Mouse (Mus musculus) embryonic facial prominence, embryonic 13.5 days (tissue): ENCODE measurements around the gene Clec4b2. TPM values are rescaled to one million over a fixed set of nuclear protein-coding genes. Genes with fewer than 3 reads are reported as not detected.
"Not testable (repeated sequence)": the region's sequence is repeated elsewhere in the genome, so short reads cannot be mapped to it uniquely, and the experiment has no call there.

Experiments
- ATAC-seq: fragments of 200-750 bp; cut with Nextera tagmentation; 2 replicates; pipeline ENCODE4 v1.8.0; 2017; ENCODE audit warnings: low read depth; ENCODE audit not compliant: insufficient number of reproducible peaks, insufficient read depth, low FRiP score, low TSS enrichment
- H3K27ac ChIP-seq: fragments of 300-500 bp; sonication (generic); 2 replicates; pipeline ENCODE4 v1.5.1; 2015; ENCODE audit warnings: moderate library complexity, mild to moderate bottlenecking, inconsistent platforms
- H3K27me3 ChIP-seq: fragments of 300-500 bp; sonication (generic); 2 replicates; pipeline ENCODE4 v1.6.1; 2015; ENCODE audit warnings: mild to moderate bottlenecking, inconsistent platforms
- H3K36me3 ChIP-seq: fragments of 300-500 bp; sonication (generic); 2 replicates; pipeline ENCODE4 v1.6.1; 2015; ENCODE audit warnings: mild to moderate bottlenecking, inconsistent platforms
- H3K4me1 ChIP-seq: fragments of 300-500 bp; sonication (generic); 2 replicates; pipeline ENCODE4 v1.6.1; 2015; ENCODE audit warnings: inconsistent platforms
- H3K4me2 ChIP-seq: fragments of 300-500 bp; sonication (generic); 2 replicates; pipeline ENCODE4 v1.6.1; 2015; ENCODE audit warnings: moderate library complexity, mild to moderate bottlenecking, inconsistent platforms
- H3K4me3 ChIP-seq: fragments of 300-500 bp; sonication (generic); 2 replicates; pipeline ENCODE4 v1.5.1; 2015; ENCODE audit warnings: mild to moderate bottlenecking, inconsistent platforms
- H3K9ac ChIP-seq: fragments of 300-500 bp; sonication (generic); 2 replicates; pipeline ENCODE4 v1.6.1; 2015; ENCODE audit warnings: mild to moderate bottlenecking, inconsistent platforms
- H3K9me3 ChIP-seq: fragments of 300-500 bp; sonication (generic); 2 replicates; pipeline ENCODE4 v1.6.1; 2016; ENCODE audit warnings: inconsistent platforms
- WGBS: fragments of 180-500 bp; shearing (Covaris S2); methylation state at CpG from one replicate; pipeline ENCODE4 v1.1.7; 2015; ENCODE audit warnings: mixed read lengths; 5-methylcytosine and 5-hydroxymethylcytosine counted together
- polyA plus RNA-seq: library from polyadenylated mRNA; unstranded; fragments of >200 nt; fragmentation: Nextera tagmentation; extraction: Ambion mirVana; gene quantifications from 2 replicates; pipeline ENCODE4 v1.2.1, GENCODE M21; 2015

Clec4b2 gene
- not detected in 2 replicates for polyA plus RNA-seq

DNA sequence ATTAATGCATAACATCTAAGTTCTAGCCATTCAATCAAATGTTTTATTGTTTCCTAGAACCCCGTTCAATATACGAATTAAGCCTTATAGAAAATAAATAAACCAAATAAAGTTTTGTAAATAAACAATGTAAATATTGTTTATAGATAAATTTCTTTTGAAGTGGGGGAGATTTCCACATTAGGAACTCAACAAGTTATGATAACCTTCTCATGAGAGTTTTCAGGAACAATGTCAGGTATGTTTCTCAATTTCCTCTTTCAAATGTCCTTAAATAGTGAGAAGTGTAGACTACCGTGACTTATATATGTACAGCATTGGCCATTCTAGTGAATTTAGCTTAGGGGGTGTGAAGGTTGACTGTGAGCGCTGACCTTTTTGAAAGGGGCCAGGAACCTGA is at the start of gene Clec4b2:
Clec4b2 (plus strand) TSS at position 301 of the 400 bp plus-strand sequence.
- Histone ChIP-seq H3K9me3 (no peaks in the 10 kb centered on the region; the same call in 1 of the 2 replicates), H3K4me2 (no peak within 1 kb of the TSS), H3K27ac (no peak within 1 kb of the TSS), H3K4me1 (no peaks in the 10 kb centered on the region), H3K27me3 (no peaks in the 10 kb centered on the region), H3K4me3 (no peak within 1 kb of the TSS), H3K9ac (no peak within 1 kb of the TSS), H3K36me3 (no peaks in the 10 kb centered on the region)
- 85% methylated on average over 4 of the region's 4 CpGs for WGBS
- ATAC-seq = no peak

DNA sequence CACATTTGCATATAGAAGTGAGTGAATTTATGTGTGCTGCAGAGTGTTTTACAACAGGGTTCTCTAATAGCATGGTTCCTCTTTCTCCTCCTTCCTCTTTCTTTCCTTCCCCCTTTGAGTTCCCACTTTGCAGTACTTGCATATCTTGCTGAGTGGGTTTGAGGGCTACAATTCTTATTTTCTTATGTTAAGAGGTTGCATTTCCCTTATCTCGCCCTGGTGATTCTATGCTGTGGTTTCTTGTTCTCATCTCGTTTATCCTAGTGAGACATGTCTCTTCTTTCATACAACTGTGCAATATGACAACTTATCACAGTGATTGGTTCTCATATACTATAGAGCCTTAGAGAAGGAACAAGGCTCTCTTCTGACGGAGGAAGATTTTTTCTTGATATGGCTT is 49.5 kb upstream of the Clec4b2 start:
- WGBS = 71% methylated on average over 3 of the region's 3 CpGs
- H3K27me3 ChIP-seq = no peaks in the 10 kb centered on the region
- no peak overlapping the region for H3K4me3 ChIP-seq
- H3K36me3 ChIP-seq = no peaks in the 10 kb centered on the region
- no peaks in the 10 kb centered on the region for H3K4me1 ChIP-seq
- peaks cover 3% of the 10 kb centered on the region; the same call in 1 of the 2 replicates for H3K9me3 ChIP-seq
- H3K4me2 ChIP-seq = no peak overlapping the region
- ATAC-seq = no peak
- H3K27ac ChIP-seq = no peak overlapping the region
- H3K9ac ChIP-seq = no peak overlapping the region

DNA sequence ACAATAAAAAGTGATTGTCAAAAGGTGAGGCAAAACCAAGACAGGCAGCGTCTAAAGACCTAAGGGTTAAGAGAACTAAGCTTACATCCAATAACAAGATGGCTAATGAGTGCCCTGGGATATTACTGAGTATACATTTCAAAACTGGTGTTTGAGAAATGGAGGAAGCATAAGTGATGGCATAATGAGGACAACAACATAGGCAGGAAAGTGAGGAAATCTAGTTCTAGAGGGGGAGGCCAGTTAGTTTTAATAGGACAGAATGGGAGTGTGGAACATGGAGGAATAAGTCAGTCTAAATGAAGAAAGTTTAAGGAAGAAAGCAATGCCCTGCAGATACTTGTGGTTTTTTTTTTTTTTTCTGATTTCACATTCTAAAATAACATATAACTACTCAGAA is 45.5 kb upstream of the Clec4b2 start:
- H3K36me3 ChIP-seq = no peaks in the 10 kb centered on the region
- H3K27ac ChIP-seq = no peak overlapping the region
- no peak overlapping the region for H3K9ac ChIP-seq
- H3K4me2 ChIP-seq = no peak overlapping the region
- WGBS = 58% methylated on average over 1 of the region's 1 CpGs
- no peaks in the 10 kb centered on the region for H3K27me3 ChIP-seq
- H3K4me3 ChIP-seq = no peak overlapping the region
- no peaks in the 10 kb centered on the region for H3K4me1 ChIP-seq
- H3K9me3 ChIP-seq = no peaks in the 10 kb centered on the region
- ATAC-seq = no peak

- H3K9ac ChIP-seq, H3K27ac ChIP-seq, H3K4me3 ChIP-seq, ATAC-seq, H3K9me3 ChIP-seq, H3K36me3 ChIP-seq, H3K4me2 ChIP-seq, H3K27me3 ChIP-seq, H3K4me1 ChIP-seq: not testable (repeated sequence)
- 69% methylated on average over 29 of the region's 29 CpGs for WGBS
Measured at GRCm38 (mm10) chr6:123137766-123138526, 34.7 kb upstream of the Clec4b2 start.

DNA sequence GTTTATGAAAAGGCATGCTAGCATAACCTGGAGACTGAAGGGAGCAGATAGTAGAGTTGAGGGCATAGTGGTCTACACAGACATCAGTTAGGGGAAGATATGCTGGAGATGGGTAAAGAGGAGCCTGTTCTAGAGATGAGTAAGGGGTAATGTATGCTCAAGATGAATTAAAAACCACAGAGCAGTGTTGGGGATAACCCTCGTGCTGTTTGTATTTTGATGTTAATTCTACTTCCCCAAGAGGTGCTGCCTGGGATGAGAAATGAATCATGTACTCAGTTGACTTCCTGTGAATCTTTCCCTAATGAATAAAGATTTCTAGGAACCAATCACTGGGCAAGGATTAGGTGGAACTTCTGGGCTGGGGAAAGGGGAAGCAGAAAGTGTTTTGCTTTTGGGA is 2.6 kb upstream of the Clec4b2 start:
- 58% methylated on average over 1 of the region's 1 CpGs for WGBS
- Histone ChIP-seq H3K9ac (no peak overlapping the region), H3K36me3 (no peaks in the 10 kb centered on the region), H3K4me1 (no peaks in the 10 kb centered on the region), H3K27me3 (no peaks in the 10 kb centered on the region), H3K27ac (no peak overlapping the region), H3K4me2 (no peak overlapping the region), H3K4me3 (no peak overlapping the region), H3K9me3 (no peaks in the 10 kb centered on the region)
- no peak for ATAC-seq

- no peak overlapping the region for H3K4me3 ChIP-seq
- no peaks in the 10 kb centered on the region for H3K4me1 ChIP-seq
- no peaks in the 10 kb centered on the region for H3K9me3 ChIP-seq
- H3K27ac ChIP-seq = no peak overlapping the region
- no peak overlapping the region for H3K4me2 ChIP-seq
- no peak for ATAC-seq
- no peak overlapping the region for H3K9ac ChIP-seq
- no peaks in the 10 kb centered on the region for H3K27me3 ChIP-seq
- H3K36me3 ChIP-seq = no peaks in the 10 kb centered on the region
Measured at GRCm38 (mm10) chr6:123171040-123171439, 1.7 kb upstream of the Clec4b2 start.

- Histone ChIP-seq H3K27me3 (no peaks in the 10 kb centered on the region), H3K4me1 (no peaks in the 10 kb centered on the region), H3K9me3 (no peaks in the 10 kb centered on the region; the same call in 1 of the 2 replicates), H3K9ac (no peak overlapping the region), H3K27ac (no peak overlapping the region), H3K4me2 (no peak overlapping the region), H3K36me3 (no peaks in the 10 kb centered on the region), H3K4me3 (no peak overlapping the region)
- no peak for ATAC-seq
- 78% methylated on average over 1 of the region's 1 CpGs for whole genome bisulfite sequencing
Measured at GRCm38 (mm10) chr6:123175549-123175948, 2.9 kb downstream of the Clec4b2 start.

- 72% methylated on average over 2 of the region's 2 CpGs for WGBS
- H3K4me3 ChIP-seq, H3K27me3 ChIP-seq, H3K9me3 ChIP-seq, H3K9ac ChIP-seq, H3K4me2 ChIP-seq, ATAC-seq, H3K36me3 ChIP-seq, H3K4me1 ChIP-seq, H3K27ac ChIP-seq: not testable (repeated sequence)
Measured at GRCm38 (mm10) chr6:123184862-123185261, 12.2 kb downstream of the Clec4b2 start.

DNA sequence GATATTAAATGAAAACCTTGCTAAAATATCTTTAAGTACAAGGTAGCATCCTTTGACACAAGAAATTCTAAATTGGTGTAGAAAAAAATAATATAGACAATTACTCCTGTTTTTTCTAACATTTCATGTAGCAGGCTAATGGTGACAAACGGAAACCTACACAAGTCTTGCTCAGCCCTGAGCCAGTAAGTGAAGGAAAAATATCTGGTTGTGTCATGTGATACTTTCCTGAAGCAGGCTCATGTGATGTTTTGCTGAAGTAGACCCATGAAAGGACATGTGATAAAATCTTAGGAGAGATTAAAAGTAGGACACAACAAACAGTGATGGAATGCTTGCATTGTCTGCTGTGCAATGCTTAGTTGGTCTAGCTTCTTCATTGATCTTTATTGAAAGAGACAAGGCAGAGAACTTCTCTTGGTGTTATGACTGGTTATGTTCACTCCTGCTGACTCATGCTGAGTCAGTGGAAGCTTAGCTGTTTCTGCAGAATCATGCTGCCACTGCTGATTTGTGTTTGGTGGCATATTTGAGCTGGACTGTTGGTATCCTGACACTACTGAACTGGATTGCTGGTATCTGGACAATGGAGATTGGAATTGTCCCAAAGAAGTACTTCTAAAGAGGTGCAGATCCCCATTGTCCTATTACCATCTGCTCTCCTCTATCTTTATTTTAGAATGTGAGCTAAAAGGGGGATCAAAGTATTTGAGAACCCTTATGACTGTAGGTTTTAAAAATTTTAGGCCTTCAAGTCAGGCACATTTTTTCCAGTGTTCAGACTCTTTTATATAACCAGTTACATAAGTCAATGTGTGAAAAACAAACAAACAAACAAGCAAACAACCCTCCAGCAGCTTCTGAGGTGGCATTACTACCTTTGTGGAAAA is 34.7 kb downstream of the Clec4b2 start:
- H3K36me3 ChIP-seq = no peaks in the 10 kb centered on the region
- no peaks in the 10 kb centered on the region for H3K4me1 ChIP-seq
- H3K9me3 ChIP-seq = peaks cover 5% of the 10 kb centered on the region
- H3K4me2 ChIP-seq = no peak overlapping the region
- H3K9ac ChIP-seq = no peak overlapping the region
- no peaks in the 10 kb centered on the region for H3K27me3 ChIP-seq
- H3K27ac ChIP-seq = no peak overlapping the region
- no peak overlapping the region for H3K4me3 ChIP-seq
- 79% methylated on average over 1 of the region's 1 CpGs for WGBS
- no peak for ATAC-seq

GRCm38 (mm10) chr6:123208077-123208439 is 35.4 kb downstream of the Clec4b2 start:
- H3K9me3 ChIP-seq, H3K4me1 ChIP-seq, H3K27me3 ChIP-seq, ATAC-seq, H3K36me3 ChIP-seq, H3K4me3 ChIP-seq, H3K27ac ChIP-seq, H3K9ac ChIP-seq, H3K4me2 ChIP-seq: not testable (repeated sequence)

- WGBS = 86% methylated on average over 1 of the region's 1 CpGs
- no peaks in the 10 kb centered on the region for H3K4me1 ChIP-seq
- H3K9ac ChIP-seq = no peak overlapping the region
- H3K27me3 ChIP-seq = no peaks in the 10 kb centered on the region
- H3K36me3 ChIP-seq = no peaks in the 10 kb centered on the region
- H3K4me3 ChIP-seq = no peak overlapping the region
- no peak overlapping the region for H3K27ac ChIP-seq
- peaks cover 5% of the 10 kb centered on the region for H3K9me3 ChIP-seq
- no peak for ATAC-seq
- H3K4me2 ChIP-seq = no peak overlapping the region
Measured at GRCm38 (mm10) chr6:123211726-123212125, 39.0 kb downstream of the Clec4b2 start.
